Mouse (Mus musculus) E14TG2a.4 (cell line): ENCODE measurements around the gene Flad1.

Experiments
- H3K27me3 ChIP-seq: 2 replicates; pipeline ENCODE4 v1.6.1; 2014; ENCODE audit warnings: low read length, control low read depth; ENCODE audit not compliant: insufficient read depth
- H3K36me3 ChIP-seq: 2 replicates; pipeline ENCODE4 v1.6.1; 2014; ENCODE audit warnings: low read length, control low read depth; ENCODE audit not compliant: insufficient read depth
- H3K4me1 ChIP-seq: replicated peaks from 2 replicates; pipeline ENCODE4 v1.6.1; 2014; ENCODE audit warnings: low read depth, low read length, control low read depth
- H3K4me3 ChIP-seq: replicated peaks from 2 replicates; pipeline ENCODE4 v1.5.1; 2014; ENCODE audit warnings: mild to moderate bottlenecking, low read length
- H3K9me3 ChIP-seq: 2 replicates; pipeline ENCODE4 v1.6.1; 2014; ENCODE audit warnings: low read length, control low read depth
- CTCF ChIP-seq: conservative IDR thresholded peaks from 2 replicates; pipeline ENCODE4 v1.5.1; 2014; ENCODE audit warnings: low read length
- NANOG ChIP-seq: IDR thresholded peaks from 2 replicates; pipeline ENCODE4 v1.6.1; 2014; ENCODE audit warnings: borderline replicate concordance, low read length, mixed read lengths
- POU5F1 ChIP-seq: IDR thresholded peaks from 2 replicates; pipeline ENCODE4 v1.6.1; 2014; ENCODE audit warnings: low read length, borderline replicate concordance

Flad1 gene

DNA sequence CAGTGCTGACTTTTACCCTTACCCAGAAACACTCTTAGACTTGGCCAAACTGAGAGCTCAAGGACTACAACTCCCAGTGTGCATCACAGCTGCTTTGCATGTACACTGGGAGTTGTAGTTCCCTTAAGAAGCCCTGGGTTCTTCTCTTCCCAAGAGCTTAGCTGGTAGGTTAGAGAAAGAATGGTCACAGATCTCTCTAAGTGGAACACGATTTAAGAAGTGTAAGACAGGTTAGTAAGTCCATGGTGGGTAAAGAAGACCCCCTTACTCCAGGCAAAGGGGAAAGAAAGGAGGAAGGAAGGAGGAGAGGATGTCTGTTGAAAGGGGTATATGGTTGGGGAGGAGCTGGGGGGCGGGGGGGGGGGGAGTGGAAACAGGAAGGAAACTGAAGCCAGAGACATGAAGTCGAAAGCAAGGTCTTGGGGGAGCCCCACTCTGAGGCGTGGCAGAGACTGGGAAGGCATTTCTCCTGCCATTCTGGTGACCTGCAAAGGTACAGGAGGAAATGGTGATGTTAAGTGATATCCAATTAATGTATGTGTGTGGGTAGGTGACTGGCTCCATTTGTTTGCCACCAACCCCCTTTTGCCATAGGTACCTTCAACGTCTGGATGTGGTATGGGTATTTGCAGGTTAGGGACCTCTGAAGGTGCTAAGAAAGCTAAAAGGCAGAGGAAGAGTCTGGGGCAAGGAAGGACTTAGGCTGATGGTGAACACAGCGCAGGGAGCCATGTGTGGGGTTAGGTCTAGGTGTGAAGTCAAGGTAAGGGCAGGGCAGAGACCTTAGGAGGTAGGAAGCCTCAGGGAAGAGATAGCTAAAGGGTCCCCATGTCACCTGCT, 22.5 kb downstream of the Flad1 start:
- no peak overlapping the region for H3K4me3 ChIP-seq
- peaks cover 44% of the 10 kb centered on the region for H3K27me3 ChIP-seq
- peaks cover 85% of the 10 kb centered on the region for H3K4me1 ChIP-seq
- no peak for TF ChIP-seq POU5F1
- TF ChIP-seq CTCF, result no peak
- no peak for TF ChIP-seq NANOG
- no peaks in the 10 kb centered on the region for H3K36me3 ChIP-seq
- no peaks in the 10 kb centered on the region for H3K9me3 ChIP-seq

DNA sequence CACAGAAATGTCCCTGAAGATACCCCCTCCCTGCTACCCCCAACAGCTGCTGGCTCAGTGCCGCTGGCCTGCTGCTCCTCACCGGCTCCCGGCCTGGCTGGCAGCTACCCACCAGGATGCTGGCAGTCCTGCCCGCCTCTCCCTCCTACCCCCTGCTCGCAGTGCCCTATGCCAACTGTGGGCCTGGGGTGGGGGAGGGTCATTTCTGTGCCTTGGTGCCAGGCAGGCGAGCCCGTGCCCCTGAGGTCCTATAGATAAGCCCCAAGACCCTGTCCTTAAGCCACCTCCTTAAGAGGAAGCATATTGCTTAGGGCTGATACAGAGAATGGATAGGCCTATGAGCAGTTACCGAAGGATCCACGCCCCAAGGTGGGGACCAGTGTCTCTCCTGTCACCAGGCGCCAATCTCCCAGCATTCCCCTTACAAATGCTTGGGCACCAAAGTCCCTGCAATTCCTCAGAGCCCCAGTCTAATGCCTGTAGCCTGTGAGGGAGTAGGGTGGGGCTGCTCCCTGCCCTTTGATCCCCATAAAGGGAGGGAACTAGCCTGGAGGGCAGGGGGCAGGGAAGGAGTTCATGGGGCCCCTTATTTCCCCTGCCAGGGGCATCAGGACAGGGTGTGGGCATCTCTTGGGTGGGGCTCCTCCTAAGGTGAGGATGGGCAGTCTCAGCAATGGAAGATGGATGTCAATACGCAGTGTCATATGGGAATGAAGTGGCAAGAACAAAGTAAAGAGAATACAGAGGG, 23.4 kb downstream of the Flad1 start:
- TF ChIP-seq NANOG (no peak), CTCF (no peak), POU5F1 (no peak)
- H3K9me3 ChIP-seq, result no peaks in the 10 kb centered on the region
- H3K4me1 ChIP-seq, result peaks cover 89% of the 10 kb centered on the region
- H3K36me3 ChIP-seq, result no peaks in the 10 kb centered on the region
- peak overlapping the region; percentile 46 for H3K4me3 ChIP-seq
- peaks cover 44% of the 10 kb centered on the region for H3K27me3 ChIP-seq

DNA sequence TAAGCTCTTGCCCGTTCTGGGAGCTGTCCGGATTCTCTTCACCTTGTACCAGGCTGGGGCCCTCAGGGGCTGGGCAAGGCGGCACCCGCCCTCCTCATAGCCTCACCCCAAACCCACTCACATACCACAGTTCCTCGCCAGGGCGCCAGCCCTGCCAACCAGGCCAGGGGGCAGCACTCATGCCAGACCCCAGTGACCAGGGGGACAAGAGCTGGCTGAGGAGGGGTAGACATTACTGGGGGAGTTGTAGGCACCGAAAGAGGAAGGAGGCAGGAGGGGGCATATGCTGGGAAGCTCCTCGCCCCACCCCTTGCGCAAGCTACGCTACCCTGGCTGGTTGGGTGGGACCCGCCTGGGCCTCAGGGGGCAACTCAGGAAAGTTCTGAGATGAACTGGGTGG, 24.0 kb downstream of the Flad1 start:
- Histone ChIP-seq H3K4me1 (peaks cover 92% of the 10 kb centered on the region), H3K9me3 (no peaks in the 10 kb centered on the region), H3K36me3 (no peaks in the 10 kb centered on the region), H3K4me3 (peak overlapping the region; percentile 46), H3K27me3 (peaks cover 40% of the 10 kb centered on the region)
- TF ChIP-seq CTCF (no peak), POU5F1 (no peak), NANOG (no peak)

DNA sequence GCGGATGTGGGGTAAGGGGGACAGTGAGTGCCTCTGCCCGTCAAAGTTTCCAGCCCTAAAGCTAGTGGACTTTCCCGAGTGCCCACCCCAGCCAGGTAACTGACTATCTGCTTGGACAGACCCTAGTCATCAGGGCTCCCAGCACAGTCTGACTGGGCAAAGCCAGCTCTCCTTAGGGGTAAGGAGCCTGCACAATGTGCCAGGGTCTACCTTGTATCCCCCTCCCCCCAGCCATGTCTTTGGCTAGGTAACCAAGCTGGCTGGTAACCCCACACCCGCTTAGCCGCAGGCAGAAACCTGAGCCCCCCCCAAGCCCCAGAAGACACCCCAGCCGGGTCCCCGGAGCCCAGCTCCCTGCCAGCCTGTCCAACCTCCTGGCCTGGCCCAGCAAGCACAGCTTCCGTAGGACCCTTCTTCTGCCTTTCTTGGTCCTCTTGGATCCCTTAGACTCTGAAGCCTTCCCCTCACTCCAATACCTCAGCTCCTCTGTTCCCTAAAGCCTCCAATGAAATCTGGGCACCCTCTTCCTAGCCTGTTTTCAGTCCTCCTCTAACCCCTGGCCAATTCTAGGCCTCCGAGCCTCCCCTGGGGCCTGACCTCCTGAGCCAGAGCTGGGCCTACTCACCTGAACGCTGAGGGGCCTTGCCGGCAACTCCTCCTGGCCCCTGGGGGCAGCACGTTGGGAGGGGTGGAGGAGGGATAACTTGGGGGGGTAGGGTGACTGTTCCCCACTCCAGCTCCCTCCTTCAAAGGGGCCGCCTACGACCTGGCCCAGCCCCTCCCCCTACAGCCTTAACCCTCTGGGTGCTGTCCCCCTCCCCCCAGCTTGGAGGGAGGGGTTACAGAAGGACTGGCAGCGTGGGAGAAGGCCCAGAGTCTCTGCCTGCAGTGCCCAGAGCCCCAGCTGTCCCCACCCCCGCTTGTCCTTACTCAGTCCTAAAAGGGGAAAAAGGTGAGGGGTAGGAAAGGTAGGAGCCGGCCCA, 24.9 kb downstream of the Flad1 start:
- Histone ChIP-seq H3K9me3 (no peaks in the 10 kb centered on the region), H3K27me3 (peaks cover 32% of the 10 kb centered on the region), H3K36me3 (no peaks in the 10 kb centered on the region), H3K4me3 (peak overlapping the region; percentile 46), H3K4me1 (peaks cover 99% of the 10 kb centered on the region)
- TF ChIP-seq POU5F1, result no peak
- TF ChIP-seq NANOG, result no peak
- no peak for TF ChIP-seq CTCF

DNA sequence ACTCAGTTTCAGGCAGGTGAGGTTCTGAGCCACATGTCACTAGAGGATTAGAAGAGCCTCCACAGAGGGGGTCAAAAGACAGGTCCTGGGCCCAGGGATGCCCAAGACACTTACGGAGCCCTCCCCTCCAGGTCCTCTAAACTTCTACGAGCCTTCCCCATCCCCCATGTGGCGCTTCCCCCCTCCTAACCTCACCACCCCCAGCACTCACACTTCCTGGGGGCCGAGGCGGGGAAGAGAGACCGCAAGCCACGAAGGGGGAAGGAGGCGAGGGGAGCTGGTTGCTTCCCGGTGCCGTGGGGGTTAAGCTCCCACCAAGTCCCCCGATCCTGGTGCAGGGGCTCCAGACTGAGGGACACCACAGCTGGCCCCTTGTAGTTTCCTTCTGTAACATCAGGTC, 26.2 kb downstream of the Flad1 start:
- H3K9me3 ChIP-seq, result no peaks in the 10 kb centered on the region
- TF ChIP-seq NANOG, result no peak
- peaks cover 1% of the 10 kb centered on the region; the same call in 1 of the 2 replicates for H3K36me3 ChIP-seq
- peaks cover 99% of the 10 kb centered on the region for H3K4me1 ChIP-seq
- H3K4me3 ChIP-seq, result peak overlapping the region; percentile 43
- H3K27me3 ChIP-seq, result peaks cover 31% of the 10 kb centered on the region

DNA sequence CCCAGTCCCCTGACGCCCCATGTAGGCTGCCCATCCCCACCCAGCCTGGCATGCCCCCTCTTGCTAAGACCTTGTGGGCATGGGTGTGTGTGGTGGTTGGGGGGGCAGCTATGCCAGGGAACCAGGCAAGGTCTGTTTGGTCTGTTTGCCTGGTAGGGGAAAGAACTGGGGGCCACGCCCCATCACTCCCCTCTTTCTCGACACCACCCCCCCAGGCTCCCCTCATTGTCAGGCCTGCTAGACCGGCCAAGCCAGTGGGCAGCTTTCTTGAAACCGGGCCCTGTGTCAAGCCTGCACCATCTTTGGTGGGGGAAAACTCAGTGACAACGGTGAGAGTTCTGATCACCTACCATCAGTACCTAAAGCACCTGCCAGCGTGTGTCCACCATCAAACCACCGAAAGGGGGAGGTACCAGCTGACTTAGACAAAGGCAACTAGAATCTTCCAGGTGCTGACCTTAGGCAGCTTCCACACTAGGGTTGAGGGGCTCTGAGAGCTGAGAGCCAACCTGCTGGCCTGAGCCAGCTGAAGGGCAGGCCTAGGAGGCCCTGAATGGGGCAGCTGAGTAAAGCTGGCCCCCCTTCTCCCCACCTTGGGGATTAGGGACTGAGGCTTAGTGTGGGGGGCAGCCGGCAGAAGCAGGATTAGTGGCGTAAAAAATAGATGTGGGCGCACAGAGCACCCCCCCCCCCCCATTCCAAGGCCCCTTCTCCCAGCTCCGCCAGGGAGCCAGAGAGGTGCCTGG, 27.2 kb downstream of the Flad1 start:
- H3K9me3 ChIP-seq, result no peaks in the 10 kb centered on the region

DNA sequence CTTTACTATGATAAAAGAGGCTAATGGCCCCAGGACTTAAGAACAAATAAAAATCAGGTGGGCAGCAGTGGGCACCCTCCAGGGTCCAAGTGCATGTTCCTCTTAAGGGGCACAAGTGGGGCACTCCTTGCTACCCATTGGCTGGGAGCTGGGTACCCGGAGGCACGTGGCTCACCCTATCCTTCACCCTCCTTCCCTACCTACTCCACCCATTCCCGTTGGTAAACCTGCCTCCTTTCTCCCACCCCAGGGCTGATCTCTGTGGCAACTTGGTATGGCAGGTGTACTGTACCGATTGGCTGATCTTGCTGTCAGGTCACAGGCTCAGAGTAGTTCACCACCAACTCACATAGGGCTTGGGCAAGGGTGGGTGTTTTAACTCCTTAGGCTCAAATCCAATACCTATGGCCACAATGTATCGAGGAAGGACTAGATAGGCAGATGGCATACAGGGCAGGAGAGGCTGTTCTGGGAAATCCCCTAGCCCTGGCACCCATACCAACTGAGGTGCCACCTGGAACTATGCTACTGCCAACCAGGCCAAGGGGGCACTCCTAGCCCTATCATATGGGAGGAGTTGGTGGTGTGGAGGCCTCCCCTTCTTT, 27.9 kb downstream of the Flad1 start:
- H3K36me3 ChIP-seq, result peaks cover 13% of the 10 kb centered on the region
- peaks cover 35% of the 10 kb centered on the region for H3K27me3 ChIP-seq
- TF ChIP-seq NANOG (no peak), POU5F1 (no peak), CTCF (no peak)
- no peaks in the 10 kb centered on the region for H3K9me3 ChIP-seq
- H3K4me3 ChIP-seq, result peak overlapping the region; percentile 39
- peaks cover 100% of the 10 kb centered on the region for H3K4me1 ChIP-seq

More for the DNA sequence above, 27.2 kb downstream of the Flad1 start:
- H3K36me3 ChIP-seq, result peaks cover 10% of the 10 kb centered on the region
- peak overlapping the region; percentile 43 for H3K4me3 ChIP-seq
- TF ChIP-seq CTCF (no peak), NANOG (no peak), POU5F1 (no peak)
- H3K27me3 ChIP-seq, result peaks cover 33% of the 10 kb centered on the region
- H3K4me1 ChIP-seq, result peaks cover 99% of the 10 kb centered on the region

DNA sequence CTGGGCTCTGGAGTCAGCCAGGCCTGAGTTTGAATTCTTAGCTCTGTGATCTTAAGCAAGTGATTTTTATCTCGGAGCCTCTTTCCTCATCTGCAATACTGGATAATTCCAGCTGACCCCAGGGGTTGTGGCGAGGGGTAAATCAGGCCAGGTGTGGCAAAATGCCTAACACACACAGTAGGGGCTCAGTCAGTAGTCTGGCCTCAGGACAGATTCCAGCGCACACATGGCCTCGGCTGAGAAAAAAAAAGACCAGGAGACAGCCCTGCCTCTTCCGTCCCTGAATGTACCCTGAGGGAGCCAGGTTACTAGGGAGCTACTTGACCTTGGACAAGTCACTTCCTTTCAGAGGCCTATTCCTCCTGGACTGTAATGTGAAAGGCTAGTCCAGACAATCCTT, 28.7 kb downstream of the Flad1 start:
- H3K9me3 ChIP-seq, result no peaks in the 10 kb centered on the region
- H3K27me3 ChIP-seq, result peaks cover 35% of the 10 kb centered on the region
- TF ChIP-seq POU5F1 (no peak), CTCF (no peak), NANOG (no peak)
- peak overlapping the region; percentile 39 for H3K4me3 ChIP-seq
- H3K4me1 ChIP-seq, result peaks cover 97% of the 10 kb centered on the region
- peaks cover 13% of the 10 kb centered on the region for H3K36me3 ChIP-seq
